Mouse (Mus musculus): ENCODE measurements around the gene Banf2. TPM values are rescaled to one million over a fixed set of nuclear protein-coding genes. Genes with fewer than 3 reads are reported as not detected.

Banf2 gene
- total RNA-seq, 4 experiments from 2014 or later, result not detected

DNA sequence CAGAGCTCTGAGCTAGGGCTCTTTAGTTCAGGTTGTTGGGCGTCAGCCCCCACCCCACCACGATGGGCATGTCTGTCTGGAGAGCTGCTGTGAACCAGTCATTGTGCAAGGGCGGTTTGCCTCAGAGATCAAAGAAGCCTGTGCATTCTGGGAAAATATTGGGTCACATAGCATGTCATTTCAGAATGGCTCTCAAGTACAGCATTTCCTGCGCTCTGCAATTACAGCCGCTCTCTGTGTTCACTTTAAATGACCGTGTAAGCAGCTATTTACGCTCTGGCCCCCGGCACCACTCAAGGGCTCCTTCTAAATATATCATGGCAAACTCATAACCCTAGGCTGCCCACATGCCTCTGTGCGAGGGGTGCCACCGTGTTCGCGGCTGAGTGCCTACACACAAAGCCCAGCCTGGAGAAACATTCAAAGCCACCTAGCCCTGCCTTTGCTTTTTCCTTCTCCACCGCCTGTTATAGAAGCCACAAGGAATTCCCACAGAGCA is 68.7 kb downstream of the Banf2 start:
- DNase-seq (ENCODE audit: low spot score in 2 of 2), result no peak

DNA sequence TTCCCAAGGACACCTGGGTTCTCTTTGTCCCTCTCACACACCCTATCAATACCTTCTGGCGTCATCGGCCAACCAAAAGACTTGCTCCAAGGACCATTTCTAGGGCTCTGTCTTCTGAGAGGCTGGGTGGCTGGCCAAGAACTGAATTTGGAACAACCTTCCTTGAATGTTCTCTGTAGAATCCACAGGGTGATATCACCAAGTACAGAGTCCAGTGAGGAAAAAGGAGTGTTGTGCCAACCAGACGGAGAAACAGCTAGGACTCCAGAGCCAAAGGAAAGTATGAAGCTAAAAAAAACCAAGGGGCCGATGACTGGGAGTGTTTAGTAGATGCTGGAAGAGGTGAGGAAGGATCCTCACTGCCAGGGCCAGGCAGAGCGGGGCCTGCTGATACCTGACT is 74.5 kb downstream of the Banf2 start:
- no peak for DNase-seq (ENCODE audit: low spot score in 2 of 2)

DNA sequence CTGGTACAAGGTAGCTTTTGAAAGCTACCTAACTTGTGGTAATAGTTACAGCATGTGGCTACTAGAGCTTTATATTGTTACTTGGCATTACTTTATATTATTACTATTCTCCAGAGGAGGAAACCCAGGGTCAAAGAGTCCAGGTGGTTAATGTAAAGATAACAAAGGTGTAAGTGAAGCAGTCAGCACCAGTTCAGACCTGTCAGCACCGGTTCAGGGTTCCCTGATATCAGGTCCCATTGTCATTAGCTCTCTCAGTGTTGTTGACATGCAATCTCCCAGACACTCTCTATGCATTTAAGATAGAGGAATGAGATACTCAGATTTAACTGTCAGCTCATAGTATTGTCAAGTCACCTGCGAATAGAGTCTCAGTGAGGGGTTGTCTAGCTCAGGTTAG is 75.0 kb downstream of the Banf2 start:
- DNase-seq (ENCODE audit: low spot score in 2 of 2), result no peak

DNA sequence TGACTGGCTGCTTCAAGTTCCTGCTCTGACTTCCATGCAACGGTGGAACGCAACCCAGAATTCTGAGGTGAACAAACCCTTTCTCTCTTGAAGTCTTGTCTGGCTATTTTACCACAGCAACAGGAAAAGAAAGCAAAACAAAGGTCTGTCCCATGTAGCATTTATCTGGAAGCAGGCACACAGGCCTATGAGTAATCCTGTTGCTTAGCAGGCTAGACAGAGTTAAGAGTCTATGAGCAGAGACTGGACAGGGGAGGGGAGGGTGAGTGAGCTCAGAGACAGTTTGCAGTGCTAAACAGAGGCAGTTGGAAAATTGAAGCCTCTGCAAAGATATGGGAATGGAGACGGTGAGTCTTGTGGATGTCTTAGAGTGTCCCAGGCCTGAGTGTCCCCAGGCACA is 75.5 kb downstream of the Banf2 start:
- DNase-seq (ENCODE audit: low spot score in 2 of 2), result no peak

DNA sequence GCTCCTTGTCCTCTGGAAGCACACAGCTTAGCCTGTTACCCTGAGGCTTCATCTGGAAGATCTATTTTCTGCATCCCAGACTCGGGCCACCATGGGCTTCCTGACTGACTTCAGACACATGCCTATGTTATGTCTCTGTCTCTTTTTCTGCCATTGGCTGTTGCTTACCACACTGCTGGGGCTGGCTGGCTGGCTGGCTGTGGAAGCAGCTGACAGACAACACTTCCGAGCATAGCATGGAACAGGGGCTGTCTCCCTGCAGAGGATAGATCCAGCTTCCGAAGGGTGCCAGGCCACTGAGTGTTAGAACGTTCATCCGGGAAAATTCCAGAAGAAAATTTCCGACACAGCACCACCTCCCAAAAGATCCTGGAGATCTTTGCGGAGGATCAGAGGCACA is 79.1 kb downstream of the Banf2 start:
- DNase-seq (ENCODE audit: low spot score in 2 of 2), result no peak

DNA sequence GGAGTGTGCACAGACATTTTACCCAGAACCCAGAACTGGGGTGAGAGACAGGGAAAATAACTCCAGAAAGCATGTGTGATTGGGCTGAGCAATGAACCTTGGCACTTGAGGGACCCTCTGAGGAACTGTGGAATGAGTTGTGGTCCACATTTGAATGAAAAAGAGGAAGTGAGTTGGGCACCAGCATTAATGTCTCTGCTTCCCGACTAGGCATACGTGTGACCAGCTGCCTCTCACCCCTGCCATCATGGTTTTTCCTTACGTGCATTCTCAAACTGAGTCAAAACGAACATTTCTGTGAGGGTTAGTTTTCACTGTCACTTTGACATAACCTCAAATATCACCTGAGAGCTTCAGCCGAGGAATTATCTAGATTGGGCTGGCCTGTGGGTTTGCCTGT is 79.8 kb downstream of the Banf2 start:
- DNase-seq (ENCODE audit: low spot score in 2 of 2), result no peak

DNA sequence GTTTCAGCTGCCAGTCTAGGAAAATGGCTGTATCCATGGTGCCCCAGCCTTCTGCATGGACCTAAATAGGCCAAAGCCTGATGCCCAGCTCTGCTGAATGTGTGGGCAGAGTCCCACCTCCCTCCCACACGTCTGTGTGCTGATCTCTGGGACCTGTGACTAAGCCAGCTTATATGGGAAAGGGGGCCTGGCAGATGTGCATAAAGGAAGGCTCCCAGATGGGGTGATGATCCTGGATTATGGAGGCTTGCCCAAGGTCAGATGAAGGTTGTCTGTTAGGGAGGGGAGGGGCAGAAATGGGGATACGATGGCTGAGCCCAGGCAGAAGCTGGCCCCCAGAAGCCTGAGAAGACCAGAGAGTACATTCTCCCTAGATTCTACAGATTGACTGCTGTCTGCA is 85.2 kb downstream of the Banf2 start:
- no peak for DNase-seq (ENCODE audit: low spot score in 2 of 2)

DNA sequence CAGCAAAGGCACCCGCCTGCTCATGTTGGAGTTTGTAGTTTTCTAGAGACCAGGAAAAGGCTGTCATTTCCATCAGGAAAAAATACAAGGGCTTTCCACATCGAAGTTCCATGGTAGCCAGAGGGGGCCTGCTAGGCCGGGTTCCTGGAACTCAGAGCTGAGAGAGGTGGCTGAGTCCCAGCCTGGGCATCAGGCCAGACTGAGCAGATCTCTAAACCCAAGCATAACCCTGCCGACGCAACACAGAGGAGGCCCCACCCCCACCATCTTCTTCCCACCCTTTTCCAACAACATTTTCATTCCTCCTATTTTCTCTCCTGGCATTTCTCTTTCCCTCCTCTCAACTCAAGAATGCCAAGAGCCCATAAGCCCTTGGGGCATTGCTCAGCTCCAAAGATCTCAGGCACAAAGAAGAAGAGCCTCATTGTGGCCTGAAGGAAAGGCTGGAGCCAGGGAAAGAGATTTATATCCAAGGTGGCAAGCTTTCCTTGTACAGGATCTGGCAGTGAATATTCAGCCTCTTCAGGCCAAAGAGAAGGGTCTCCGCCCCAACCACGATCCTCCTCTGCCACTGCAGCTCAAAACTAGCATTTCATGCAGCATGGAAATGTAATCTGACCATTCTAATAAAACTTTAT is 87.4 kb downstream of the Banf2 start:
- peak; percentile 54 to 71 for DNase-seq (ENCODE audit: low spot score in 2 of 2)

DNA sequence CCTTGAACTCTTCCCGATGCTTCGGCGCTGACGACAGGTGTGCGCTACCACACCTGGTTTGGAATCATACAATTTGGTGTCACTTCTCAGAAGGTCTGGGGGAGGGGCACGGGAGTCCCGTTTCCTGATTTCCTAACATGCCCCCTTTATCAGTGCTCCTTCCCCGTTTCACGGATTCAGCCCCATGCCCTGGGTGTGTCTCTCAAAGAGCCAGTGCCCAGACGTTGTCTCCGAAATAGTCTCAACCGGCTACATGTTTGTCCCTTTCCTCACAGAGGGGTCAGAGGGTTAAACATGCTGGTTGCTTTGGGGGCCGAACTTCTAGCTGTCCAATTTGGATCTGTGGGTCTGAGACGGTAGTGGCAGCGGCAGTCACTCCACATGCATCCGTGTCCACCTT is 89.2 kb downstream of the Banf2 start:
- DNase-seq (ENCODE audit: low spot score in 2 of 2), result no peak

Other genes with a start within 250 kb of the Banf2 start
- gene Bfsp1, start 169.9 kb upstream of the Banf2 start, total RNA-seq (2022), result under 1 TPM in 2 of 4 experiments, not detected in 2; 0.19 to 0.22 TPM
- 10 to 100 TPM; 14.8 to 23.9 (median 20.0) TPM for gene Dstn, start 117.7 kb upstream of the Banf2 start, total RNA-seq (2022)
- gene Rrbp1, start 21.8 kb upstream of the Banf2 start, total RNA-seq (2022), result 10 to 100 TPM; 21.1 to 36.7 (median 29.5) TPM
- 10 to 100 TPM; 11.8 to 13.8 (median 13.1) TPM for gene Mgme1, start 237.6 kb downstream of the Banf2 start, total RNA-seq (2022)
- gene Snx5, start 237.8 kb downstream of the Banf2 start, total RNA-seq (2022), result 10 to 100 TPM; 57.8 to 66.5 (median 58.9) TPM

Data from gastrocnemius, adult 8-10 months (tissue).